Comparison of ENCODE assay signal across 8 mouse cellular contexts in the genomic region with DNA sequence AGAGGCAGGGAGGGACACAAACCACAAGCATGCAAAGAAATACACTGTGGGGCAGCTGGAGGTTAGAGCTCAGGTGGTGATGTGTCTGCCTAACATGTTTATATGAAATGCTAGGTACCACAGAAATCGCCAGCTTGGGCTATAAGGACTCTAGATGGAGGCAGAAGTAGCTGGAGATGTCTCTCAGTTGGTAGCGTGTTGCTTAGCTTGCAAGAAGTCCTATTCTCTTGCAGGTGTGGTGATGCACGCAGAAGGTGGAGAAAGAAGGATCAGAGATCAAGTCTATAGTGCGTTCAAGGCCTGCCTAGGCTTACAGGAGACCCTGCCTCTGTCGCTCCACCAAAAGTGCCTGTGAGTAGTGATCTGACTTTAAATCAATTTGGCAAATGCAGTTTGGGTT. TPM values are rescaled to one million over a fixed set of nuclear protein-coding genes. Genes with fewer than 3 reads are reported as not detected.
DNase-seq lines count a peak whose midpoint lies in the region; ATAC-seq lines count a peak whose summit lies in the region.

No protein-coding gene starts in this region.

- no peak overlapping the region; the same call in 1 of the 2 replicates for H3K4me3 ChIP-seq in kidney, embryonic 14.5 days (ENCODE audit: low read length)
- H3K4me3 ChIP-seq in embryonic facial prominence, embryonic 15.5 days (replicated peaks) = peak overlapping the region; percentile 83
- peak overlapping the region; percentile 83; the same call in 1 of the 2 replicates for H3K4me3 ChIP-seq in intestine, embryonic 16.5 days (ENCODE audit: low read length)
- H3K4me3 ChIP-seq in neural tube, embryonic 12.5 days = no peak overlapping the region

- 77% methylated on average over 5 of the region's 5 CpGs for WGBS in kidney, embryonic 14.5 days
- 63% methylated on average over 5 of the region's 5 CpGs for WGBS in embryonic facial prominence, embryonic 15.5 days
- 62% methylated on average over 5 of the region's 5 CpGs for WGBS in intestine, embryonic 16.5 days
- WGBS in neural tube, embryonic 12.5 days = 80% methylated on average over 5 of the region's 5 CpGs

- H3K27me3 ChIP-seq in kidney, embryonic 14.5 days (ENCODE audit: control insufficient read depth, insufficient read depth, low read length) = no peaks in the 10 kb centered on the region
- no peaks in the 10 kb centered on the region for H3K27me3 ChIP-seq in embryonic facial prominence, embryonic 15.5 days
- no peaks in the 10 kb centered on the region for H3K27me3 ChIP-seq in intestine, embryonic 16.5 days (replicated peaks; ENCODE audit: control insufficient read depth, insufficient read depth, low read length)
- no peaks in the 10 kb centered on the region for H3K27me3 ChIP-seq in neural tube, embryonic 12.5 days (replicated peaks)

- H3K9me3 ChIP-seq in kidney, embryonic 14.5 days (ENCODE audit: control insufficient read depth, low read length) = no peaks in the 10 kb centered on the region
- H3K9me3 ChIP-seq in embryonic facial prominence, embryonic 15.5 days (replicated peaks) = no peaks in the 10 kb centered on the region
- H3K9me3 ChIP-seq in intestine, embryonic 16.5 days (ENCODE audit: control insufficient read depth, low read length) = no peaks in the 10 kb centered on the region
- H3K9me3 ChIP-seq in neural tube, embryonic 12.5 days = no peaks in the 10 kb centered on the region

- no peak overlapping the region for H3K9ac ChIP-seq in kidney, embryonic 14.5 days (ENCODE audit: low read depth, low read length)
- H3K9ac ChIP-seq in embryonic facial prominence, embryonic 15.5 days = no peak overlapping the region
- H3K9ac ChIP-seq in intestine, embryonic 16.5 days (ENCODE audit: low read depth, low read length) = peak overlapping the region; percentile 90
- H3K9ac ChIP-seq in neural tube, embryonic 12.5 days = 0 out of 2 replicates have a peak overlapping the region, but pooled peaks have one; percentile 33

- ATAC-seq in kidney, embryonic 14.5 days (ENCODE audit: low FRiP score, low TSS enrichment) = no peak
- ATAC-seq in embryonic facial prominence, embryonic 15.5 days (ENCODE audit: insufficient number of reproducible peaks, low FRiP score, low TSS enrichment, low read depth) = no peak
- ATAC-seq in intestine, embryonic 16.5 days = no peak
- ATAC-seq in neural tube, embryonic 12.5 days (ENCODE audit: low FRiP score, low read depth) = no peak
- ATAC-seq in megakaryocyte progenitor cell, adult 5-6 weeks (replicated peaks; ENCODE audit: poor library complexity) = no peak

- H3K4me1 ChIP-seq in kidney, embryonic 14.5 days (ENCODE audit: control insufficient read depth, insufficient read depth, low read length) = peaks cover 12% of the 10 kb centered on the region
- peaks cover 55% of the 10 kb centered on the region for H3K4me1 ChIP-seq in embryonic facial prominence, embryonic 15.5 days
- peaks cover 34% of the 10 kb centered on the region for H3K4me1 ChIP-seq in intestine, embryonic 16.5 days (ENCODE audit: control insufficient read depth, insufficient read depth, low read length)
- peaks cover 17% of the 10 kb centered on the region for H3K4me1 ChIP-seq in neural tube, embryonic 12.5 days

- H3K4me2 ChIP-seq in kidney, embryonic 14.5 days (replicated peaks; ENCODE audit: low read depth, low read length) = peak overlapping the region; percentile 46
- peak overlapping the region; percentile 80 for H3K4me2 ChIP-seq in embryonic facial prominence, embryonic 15.5 days (replicated peaks)
- peak overlapping the region; percentile 60 for H3K4me2 ChIP-seq in intestine, embryonic 16.5 days (ENCODE audit: low read depth, low read length)
- peak overlapping the region; percentile 70 for H3K4me2 ChIP-seq in neural tube, embryonic 12.5 days (replicated peaks)

- peaks cover 8% of the 10 kb centered on the region for H3K36me3 ChIP-seq in kidney, embryonic 14.5 days (ENCODE audit: control insufficient read depth, insufficient read depth, low read length)
- 0 out of 2 replicates have a peak, but pooled peaks cover 8% of the 10 kb centered on the region for H3K36me3 ChIP-seq in embryonic facial prominence, embryonic 15.5 days
- no peaks in the 10 kb centered on the region for H3K36me3 ChIP-seq in intestine, embryonic 16.5 days (ENCODE audit: control insufficient read depth, insufficient read depth, low read length)
- H3K36me3 ChIP-seq in neural tube, embryonic 12.5 days = no peaks in the 10 kb centered on the region

- DNase-seq in kidney, postnatal 4 days = no peak
- no peak for DNase-seq in urinary bladder, postnatal 25 days (ENCODE audit: low spot score)
- no peak for DNase-seq in spleen, adult 18-20 months

- peak overlapping the region; percentile 99 for H3K27ac ChIP-seq in kidney, embryonic 14.5 days (ENCODE audit: low read depth, low read length)
- peak overlapping the region; percentile 100 for H3K27ac ChIP-seq in embryonic facial prominence, embryonic 15.5 days (replicated peaks)
- H3K27ac ChIP-seq in intestine, embryonic 16.5 days (ENCODE audit: low read length) = peak overlapping the region; percentile 99
- 0 out of 2 replicates have a peak overlapping the region, but pooled peaks have one; percentile 5 for H3K27ac ChIP-seq in neural tube, embryonic 12.5 days

RNA-seq across cellular contexts. Expression of gene Gga1, which starts 1.5 kb away (rescaled TPM):
- 33.9 and 44.8 TPM in 2 replicates for polyA plus RNA-seq in kidney, embryonic 14.5 days (2014; fragmentation: Nextera tagmentation; extraction: Ambion mirVana)
- 56.0 and 62.0 TPM in 2 replicates for polyA plus RNA-seq in embryonic facial prominence, embryonic 15.5 days (2015; fragmentation: Nextera tagmentation; extraction: Ambion mirVana)
- polyA plus RNA-seq in intestine, embryonic 16.5 days (2015; fragmentation: Nextera tagmentation; extraction: Ambion mirVana) = 56.3 and 57.4 TPM in 2 replicates
- polyA plus RNA-seq in neural tube, embryonic 12.5 days (2016; fragmentation: Nextera tagmentation; extraction: Ambion mirVana) = 55.6 and 57.5 TPM in 2 replicates
- total RNA-seq in megakaryocyte progenitor cell, adult 5-6 weeks (2015) = 27.8 and 28.9 TPM in 2 replicates
- total RNA-seq in megakaryocyte progenitor cell, adult 5-6 weeks (2017) = 15.4 and 20.1 TPM in 2 replicates

RNA-seq across cellular contexts. Expression of gene Lgals2, which starts 20.2 kb away (rescaled TPM):
- 0.53 and 1.6 TPM in 2 replicates for polyA plus RNA-seq in kidney, embryonic 14.5 days (2014; fragmentation: Nextera tagmentation; extraction: Ambion mirVana)
- polyA plus RNA-seq in embryonic facial prominence, embryonic 15.5 days (2015; fragmentation: Nextera tagmentation; extraction: Ambion mirVana) = 1.0 TPM in 2 replicates
- 1,298 and 1,309 TPM in 2 replicates for polyA plus RNA-seq in intestine, embryonic 16.5 days (2015; fragmentation: Nextera tagmentation; extraction: Ambion mirVana)
- polyA plus RNA-seq in neural tube, embryonic 12.5 days (2016; fragmentation: Nextera tagmentation; extraction: Ambion mirVana) = not detected in 2 replicates
- not detected in 2 replicates for total RNA-seq in megakaryocyte progenitor cell, adult 5-6 weeks (2015)
- total RNA-seq in megakaryocyte progenitor cell, adult 5-6 weeks (2017) = not detected in 2 replicates

RNA-seq across cellular contexts. Expression of gene Gm49510, which starts 23.9 kb away (rescaled TPM):
- polyA plus RNA-seq in kidney, embryonic 14.5 days (2014; fragmentation: Nextera tagmentation; extraction: Ambion mirVana) = 0.19 and 0.59 TPM in 2 replicates
- 0.71 and 0.85 TPM in 2 replicates for polyA plus RNA-seq in embryonic facial prominence, embryonic 15.5 days (2015; fragmentation: Nextera tagmentation; extraction: Ambion mirVana)
- 0.21 and 0.55 TPM in 2 replicates for polyA plus RNA-seq in intestine, embryonic 16.5 days (2015; fragmentation: Nextera tagmentation; extraction: Ambion mirVana)
- 0.28 and 0.32 TPM in 2 replicates for polyA plus RNA-seq in neural tube, embryonic 12.5 days (2016; fragmentation: Nextera tagmentation; extraction: Ambion mirVana)
- total RNA-seq in megakaryocyte progenitor cell, adult 5-6 weeks (2015) = not detected in 2 replicates
- total RNA-seq in megakaryocyte progenitor cell, adult 5-6 weeks (2017) = 1.2 and 2.6 TPM in 2 replicates

RNA-seq across cellular contexts. Expression of gene Sh3bp1, which starts 24.0 kb away (rescaled TPM):
- polyA plus RNA-seq in kidney, embryonic 14.5 days (2014; fragmentation: Nextera tagmentation; extraction: Ambion mirVana) = 32.7 and 38.5 TPM in 2 replicates
- polyA plus RNA-seq in embryonic facial prominence, embryonic 15.5 days (2015; fragmentation: Nextera tagmentation; extraction: Ambion mirVana) = 56.7 and 68.1 TPM in 2 replicates
- 21.5 and 23.3 TPM in 2 replicates for polyA plus RNA-seq in intestine, embryonic 16.5 days (2015; fragmentation: Nextera tagmentation; extraction: Ambion mirVana)
- 9.6 and 10.0 TPM in 2 replicates for polyA plus RNA-seq in neural tube, embryonic 12.5 days (2016; fragmentation: Nextera tagmentation; extraction: Ambion mirVana)
- 42.5 and 55.8 TPM in 2 replicates for total RNA-seq in megakaryocyte progenitor cell, adult 5-6 weeks (2015)
- total RNA-seq in megakaryocyte progenitor cell, adult 5-6 weeks (2017) = 18.9 and 22.9 TPM in 2 replicates

RNA-seq across cellular contexts. Expression of gene Cdc42ep1, which starts 33.1 kb away (rescaled TPM):
- 28.4 and 37.9 TPM in 2 replicates for polyA plus RNA-seq in kidney, embryonic 14.5 days (2014; fragmentation: Nextera tagmentation; extraction: Ambion mirVana)
- polyA plus RNA-seq in embryonic facial prominence, embryonic 15.5 days (2015; fragmentation: Nextera tagmentation; extraction: Ambion mirVana) = 41.5 and 43.8 TPM in 2 replicates
- 34.5 and 36.1 TPM in 2 replicates for polyA plus RNA-seq in intestine, embryonic 16.5 days (2015; fragmentation: Nextera tagmentation; extraction: Ambion mirVana)
- polyA plus RNA-seq in neural tube, embryonic 12.5 days (2016; fragmentation: Nextera tagmentation; extraction: Ambion mirVana) = 14.9 and 17.6 TPM in 2 replicates
- total RNA-seq in megakaryocyte progenitor cell, adult 5-6 weeks (2015) = not detected in 2 replicates
- not detected in 2 replicates for total RNA-seq in megakaryocyte progenitor cell, adult 5-6 weeks (2017)

Comparison
In these comparisons a context has a peak if more than half of its experiments do, and no peak if none do; other contexts are left out.
1. H3K27ac ChIP-seq: peak in every context shown above with its lines; median percentile 100 in embryonic facial prominence, embryonic 15.5 days; 99 in kidney, embryonic 14.5 days; 99 in intestine, embryonic 16.5 days; 5 in neural tube, embryonic 12.5 days.
2. H3K4me3 ChIP-seq: peak in embryonic facial prominence, embryonic 15.5 days (single experiment) and intestine, embryonic 16.5 days (single experiment); none in kidney, embryonic 14.5 days (single experiment) and neural tube, embryonic 12.5 days (single experiment).
3. H3K9ac ChIP-seq: peak in intestine, embryonic 16.5 days (single experiment) and neural tube, embryonic 12.5 days (single experiment); none in kidney, embryonic 14.5 days (single experiment) and embryonic facial prominence, embryonic 15.5 days (single experiment).
4. RNA of gene Lgals2, which starts 20.2 kb away (polyA plus RNA-seq): 1,298 to 1,309 TPM in intestine, embryonic 16.5 days; 1.0 TPM in embryonic facial prominence, embryonic 15.5 days, 0.53 to 1.6 TPM in kidney, embryonic 14.5 days and not detected in neural tube, embryonic 12.5 days; every median in the first group is over 100 times any median in the second.
5. Peak in every context shown above with its lines, with median percentiles within 50 percentile points of each other: H3K4me2 ChIP-seq.